Mouse (Mus musculus): ENCODE data around the gene Elmo1. TPM values are rescaled to one million over a fixed set of nuclear protein-coding genes. Genes with fewer than 3 reads are reported as not detected.

The Elmo1 gene
- polyA plus RNA-seq, 1 experiment from 2014 or later: 16.8 TPM

DNA sequence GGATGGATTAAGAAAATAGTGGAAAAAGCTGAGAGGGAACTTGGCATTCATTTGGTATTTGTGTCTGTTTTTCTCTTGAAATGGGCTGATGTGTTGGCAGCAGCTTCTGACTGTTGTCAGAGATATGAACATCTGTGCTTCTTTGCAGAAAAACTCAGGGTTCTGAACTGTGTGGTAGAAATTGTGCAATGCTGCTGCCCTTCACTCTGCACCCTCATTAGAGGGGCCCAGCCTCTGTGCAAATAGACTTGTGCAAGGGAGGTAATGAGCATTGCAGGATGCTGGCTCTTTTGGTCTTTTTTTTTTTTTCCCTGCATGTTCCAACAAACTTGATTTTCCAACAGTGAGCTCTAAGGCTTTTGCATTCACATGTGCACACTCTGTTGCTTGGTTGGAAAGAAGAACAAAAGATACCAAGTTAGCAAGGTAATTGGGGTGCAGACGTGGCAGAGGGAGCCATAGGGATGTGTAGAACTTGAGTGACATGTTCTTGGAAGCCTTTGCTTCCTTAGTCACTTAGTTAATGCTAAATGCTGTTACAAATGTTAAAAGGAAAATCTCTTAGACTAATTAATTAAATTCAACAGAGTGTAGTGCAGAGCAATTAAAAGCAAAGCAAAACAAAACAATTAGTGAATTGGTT lies 26.6 kb downstream of the Elmo1 start:
- Histone ChIP-seq H3K9me3 (ENCODE audit: low read length) (no peaks in the 10 kb centered on the region), H3K9ac (replicated peaks; ENCODE audit: low read length) (no peak overlapping the region), H3K4me2 (replicated peaks; ENCODE audit: low read depth, low read length) (no peak overlapping the region), H3K4me1 (ENCODE audit: insufficient read depth, low read length) (no peaks in the 10 kb centered on the region; the same call in 1 of the 2 replicates), H3K27ac (ENCODE audit: low read length) (no peak overlapping the region), H3K36me3 (ENCODE audit: insufficient read depth, low read length) (no peaks in the 10 kb centered on the region), H3K4me3 (ENCODE audit: low read length) (no peak overlapping the region), H3K27me3 (ENCODE audit: insufficient read depth, low read length) (no peaks in the 10 kb centered on the region)
- ATAC-seq (ENCODE audit: low FRiP score, low TSS enrichment): no peak
- WGBS: 63% methylated on average over 1 of the region's 1 CpGs

DNA sequence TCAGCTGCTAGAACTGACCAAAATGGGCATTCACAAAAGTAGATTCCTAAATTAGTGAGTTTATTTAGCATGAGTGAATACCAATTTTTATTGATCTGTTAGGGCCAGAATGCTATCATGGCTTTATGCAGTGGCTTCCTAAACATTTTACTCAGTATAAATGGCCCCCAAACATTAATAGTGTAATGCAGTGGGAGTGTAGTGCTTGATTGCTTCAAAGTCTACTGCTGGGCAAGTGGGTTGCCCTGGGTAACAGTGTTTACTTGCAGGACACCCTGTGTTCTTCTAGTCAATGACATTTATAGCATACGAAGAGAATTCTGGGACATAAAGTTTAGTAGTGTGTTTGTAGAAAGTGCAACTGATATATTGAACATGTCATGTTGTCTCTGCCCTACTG lies 27.3 kb downstream of the Elmo1 start:
- H3K36me3 ChIP-seq (ENCODE audit: insufficient read depth, low read length): no peaks in the 10 kb centered on the region
- no peaks in the 10 kb centered on the region for H3K27me3 ChIP-seq (ENCODE audit: insufficient read depth, low read length)
- no peaks in the 10 kb centered on the region for H3K9me3 ChIP-seq (ENCODE audit: low read length)
- H3K4me3 ChIP-seq (ENCODE audit: low read length): no peak overlapping the region
- 61% methylated on average over 1 of the region's 1 CpGs for WGBS
- no peak overlapping the region for H3K4me2 ChIP-seq (replicated peaks; ENCODE audit: low read depth, low read length)
- H3K27ac ChIP-seq (ENCODE audit: low read length): no peak overlapping the region
- H3K9ac ChIP-seq (replicated peaks; ENCODE audit: low read length): no peak overlapping the region
- ATAC-seq (ENCODE audit: low FRiP score, low TSS enrichment): no peak
- H3K4me1 ChIP-seq (ENCODE audit: insufficient read depth, low read length): no peaks in the 10 kb centered on the region; the same call in 1 of the 2 replicates

DNA sequence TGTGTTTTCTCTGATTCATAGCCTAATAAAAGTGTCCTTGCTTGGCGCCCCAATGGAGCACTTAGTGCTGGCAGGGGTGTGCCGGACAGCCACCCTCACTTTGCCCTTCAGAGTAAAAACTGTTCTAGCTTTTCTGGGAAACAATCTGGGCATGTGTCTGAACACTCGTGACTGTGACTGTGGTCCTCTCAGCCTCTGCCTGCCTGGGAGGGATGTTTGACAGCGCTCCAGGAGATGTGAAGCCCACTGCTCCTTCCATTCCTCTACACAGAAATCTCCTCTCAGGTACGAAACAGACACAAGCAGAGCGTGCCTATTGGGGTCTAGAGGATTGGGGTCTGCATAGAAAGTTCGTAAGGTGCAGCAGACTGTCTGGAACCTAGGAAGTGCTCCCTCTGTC lies 28.5 kb downstream of the Elmo1 start:
- no peak overlapping the region for H3K4me2 ChIP-seq (replicated peaks; ENCODE audit: low read depth, low read length)
- no peak overlapping the region for H3K4me3 ChIP-seq (ENCODE audit: low read length)
- WGBS: 83% methylated on average over 7 of the region's 7 CpGs
- no peaks in the 10 kb centered on the region for H3K9me3 ChIP-seq (ENCODE audit: low read length)
- H3K9ac ChIP-seq (replicated peaks; ENCODE audit: low read length): no peak overlapping the region
- H3K36me3 ChIP-seq (ENCODE audit: insufficient read depth, low read length): no peaks in the 10 kb centered on the region
- H3K4me1 ChIP-seq (ENCODE audit: insufficient read depth, low read length): no peaks in the 10 kb centered on the region; the same call in 1 of the 2 replicates
- H3K27me3 ChIP-seq (ENCODE audit: insufficient read depth, low read length): no peaks in the 10 kb centered on the region
- ATAC-seq (ENCODE audit: low FRiP score, low TSS enrichment): no peak
- H3K27ac ChIP-seq (ENCODE audit: low read length): no peak overlapping the region

- no peaks in the 10 kb centered on the region for H3K9me3 ChIP-seq (ENCODE audit: low read length)
- ATAC-seq (ENCODE audit: low FRiP score, low TSS enrichment): no peak
- H3K4me1 ChIP-seq (ENCODE audit: insufficient read depth, low read length): no peaks in the 10 kb centered on the region; the same call in 1 of the 2 replicates
- no peak overlapping the region for H3K4me3 ChIP-seq (ENCODE audit: low read length)
- no peaks in the 10 kb centered on the region for H3K36me3 ChIP-seq (ENCODE audit: insufficient read depth, low read length)
- WGBS: 52% methylated on average over 5 of the region's 5 CpGs
- no peak overlapping the region for H3K9ac ChIP-seq (replicated peaks; ENCODE audit: low read length)
- no peaks in the 10 kb centered on the region for H3K27me3 ChIP-seq (ENCODE audit: insufficient read depth, low read length)
- H3K27ac ChIP-seq (ENCODE audit: low read length): no peak overlapping the region
- H3K4me2 ChIP-seq (replicated peaks; ENCODE audit: low read depth, low read length): no peak overlapping the region
Observed at GRCm38 (mm10) chr13:20120723-20121122, 30.3 kb downstream of the Elmo1 start.

- H3K27ac ChIP-seq (ENCODE audit: low read length): no peak overlapping the region
- no peak for ATAC-seq (ENCODE audit: low FRiP score, low TSS enrichment)
- H3K4me2 ChIP-seq (replicated peaks; ENCODE audit: low read depth, low read length): no peak overlapping the region
- no peaks in the 10 kb centered on the region for H3K9me3 ChIP-seq (ENCODE audit: low read length)
- WGBS: 80% methylated on average over 8 of the region's 8 CpGs
- H3K36me3 ChIP-seq (ENCODE audit: insufficient read depth, low read length): no peaks in the 10 kb centered on the region
- no peak overlapping the region for H3K4me3 ChIP-seq (ENCODE audit: low read length)
- H3K27me3 ChIP-seq (ENCODE audit: insufficient read depth, low read length): no peaks in the 10 kb centered on the region
- no peaks in the 10 kb centered on the region; the same call in 1 of the 2 replicates for H3K4me1 ChIP-seq (ENCODE audit: insufficient read depth, low read length)
- no peak overlapping the region for H3K9ac ChIP-seq (replicated peaks; ENCODE audit: low read length)
Observed at GRCm38 (mm10) chr13:20121385-20122043, 31.1 kb downstream of the Elmo1 start.

GRCm38 (mm10) chr13:20123975-20124374 lies 33.6 kb downstream of the Elmo1 start:
- no peak overlapping the region for H3K27ac ChIP-seq (ENCODE audit: low read length)
- H3K9ac ChIP-seq (replicated peaks; ENCODE audit: low read length): no peak overlapping the region
- no peak for ATAC-seq (ENCODE audit: low FRiP score, low TSS enrichment)
- no peaks in the 10 kb centered on the region for H3K36me3 ChIP-seq (ENCODE audit: insufficient read depth, low read length)
- H3K4me2 ChIP-seq (replicated peaks; ENCODE audit: low read depth, low read length): no peak overlapping the region
- 68% methylated on average over 3 of the region's 3 CpGs for WGBS
- H3K27me3 ChIP-seq (ENCODE audit: insufficient read depth, low read length): no peaks in the 10 kb centered on the region
- H3K9me3 ChIP-seq (ENCODE audit: low read length): no peaks in the 10 kb centered on the region
- H3K4me3 ChIP-seq (ENCODE audit: low read length): no peak overlapping the region
- H3K4me1 ChIP-seq (ENCODE audit: insufficient read depth, low read length): no peaks in the 10 kb centered on the region; the same call in 1 of the 2 replicates

DNA sequence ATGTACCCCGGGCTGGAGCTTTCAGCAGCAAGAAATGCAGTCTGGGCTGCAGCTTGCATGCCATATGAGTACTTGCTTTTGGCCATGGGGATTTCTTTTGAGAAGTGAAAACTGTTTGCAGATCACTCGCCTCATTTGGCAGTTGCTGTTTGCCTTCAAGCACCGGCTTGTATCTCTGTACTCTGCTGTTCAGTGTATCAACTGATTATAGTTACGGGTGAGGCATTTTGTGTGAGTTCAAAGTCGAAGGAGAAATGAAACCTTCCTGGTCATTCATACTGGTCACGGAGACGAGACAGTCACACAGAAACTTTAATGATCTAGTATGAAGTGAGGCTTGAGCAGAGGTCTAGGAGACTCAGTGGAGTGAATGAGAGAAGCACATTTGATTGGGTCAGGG lies 34.6 kb downstream of the Elmo1 start:
- Histone ChIP-seq H3K4me2 (replicated peaks; ENCODE audit: low read depth, low read length) (no peak overlapping the region), H3K27me3 (ENCODE audit: insufficient read depth, low read length) (no peaks in the 10 kb centered on the region), H3K9ac (replicated peaks; ENCODE audit: low read length) (no peak overlapping the region), H3K4me1 (ENCODE audit: insufficient read depth, low read length) (no peaks in the 10 kb centered on the region; the same call in 1 of the 2 replicates), H3K36me3 (ENCODE audit: insufficient read depth, low read length) (no peaks in the 10 kb centered on the region), H3K4me3 (ENCODE audit: low read length) (no peak overlapping the region), H3K9me3 (ENCODE audit: low read length) (no peaks in the 10 kb centered on the region), H3K27ac (ENCODE audit: low read length) (no peak overlapping the region)
- ATAC-seq (ENCODE audit: low FRiP score, low TSS enrichment): no peak
- 70% methylated on average over 7 of the region's 7 CpGs for WGBS

GRCm38 (mm10) chr13:20125845-20126244 lies 35.4 kb downstream of the Elmo1 start:
- H3K4me1 ChIP-seq (ENCODE audit: insufficient read depth, low read length): no peaks in the 10 kb centered on the region; the same call in 1 of the 2 replicates
- H3K36me3 ChIP-seq (ENCODE audit: insufficient read depth, low read length): no peaks in the 10 kb centered on the region
- H3K9me3 ChIP-seq (ENCODE audit: low read length): no peaks in the 10 kb centered on the region
- ATAC-seq (ENCODE audit: low FRiP score, low TSS enrichment): no peak
- H3K4me3 ChIP-seq (ENCODE audit: low read length): no peak overlapping the region
- no peak overlapping the region for H3K9ac ChIP-seq (replicated peaks; ENCODE audit: low read length)
- 86% methylated on average over 10 of the region's 10 CpGs for whole genome bisulfite sequencing
- H3K27me3 ChIP-seq (ENCODE audit: insufficient read depth, low read length): no peaks in the 10 kb centered on the region
- H3K4me2 ChIP-seq (replicated peaks; ENCODE audit: low read depth, low read length): no peak overlapping the region
- no peak overlapping the region for H3K27ac ChIP-seq (ENCODE audit: low read length)

DNA sequence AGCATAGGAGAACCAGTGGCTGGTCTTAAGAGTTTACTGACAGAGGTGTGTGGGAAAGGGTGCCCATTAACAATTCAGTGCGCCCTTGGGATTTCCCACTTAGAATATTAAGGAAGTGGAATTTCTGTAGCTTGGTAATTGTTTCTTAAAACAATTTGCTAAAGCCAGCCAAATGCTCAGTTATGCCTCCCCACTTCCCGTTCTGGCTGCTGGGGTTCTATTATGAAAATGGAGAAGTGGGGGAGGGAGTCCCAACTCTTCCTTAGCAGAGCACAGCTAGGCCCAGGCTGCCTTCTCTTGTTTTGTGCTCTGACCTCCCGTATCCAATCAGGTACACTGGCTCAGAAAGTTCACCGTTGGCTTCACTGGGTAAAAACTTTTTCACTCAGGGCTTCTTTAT lies 37.2 kb downstream of the Elmo1 start:
- Histone ChIP-seq H3K4me2 (replicated peaks; ENCODE audit: low read depth, low read length) (no peak overlapping the region), H3K36me3 (ENCODE audit: insufficient read depth, low read length) (no peaks in the 10 kb centered on the region), H3K4me3 (ENCODE audit: low read length) (no peak overlapping the region), H3K27me3 (ENCODE audit: insufficient read depth, low read length) (no peaks in the 10 kb centered on the region), H3K4me1 (ENCODE audit: insufficient read depth, low read length) (no peaks in the 10 kb centered on the region), H3K9ac (replicated peaks; ENCODE audit: low read length) (no peak overlapping the region), H3K9me3 (ENCODE audit: low read length) (no peaks in the 10 kb centered on the region), H3K27ac (ENCODE audit: low read length) (no peak overlapping the region; the same call in 1 of the 2 replicates)
- 59% methylated on average over 4 of the region's 4 CpGs for WGBS
- no peak for ATAC-seq (ENCODE audit: low FRiP score, low TSS enrichment)

DNA sequence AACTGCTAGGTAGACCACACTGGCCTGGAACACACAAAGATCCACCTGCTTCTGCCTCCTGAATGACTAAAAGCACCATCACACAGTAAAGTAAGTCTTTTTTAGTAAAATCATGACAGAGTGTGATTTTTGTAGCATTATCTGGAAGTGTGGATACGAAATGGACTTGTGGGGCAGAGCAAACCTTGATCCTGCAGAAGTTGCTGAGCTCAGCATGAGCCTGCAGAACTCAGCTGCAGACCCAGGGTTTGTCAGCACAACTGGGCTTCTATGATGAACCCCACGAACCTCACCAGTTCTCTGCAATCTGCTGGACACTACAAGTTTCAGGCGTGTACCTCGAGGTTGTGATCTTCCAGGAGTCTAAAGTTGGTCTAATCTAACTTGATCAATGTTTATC lies 37.7 kb downstream of the Elmo1 start:
- H3K36me3 ChIP-seq (ENCODE audit: insufficient read depth, low read length): no peaks in the 10 kb centered on the region
- H3K27me3 ChIP-seq (ENCODE audit: insufficient read depth, low read length): no peaks in the 10 kb centered on the region
- no peak overlapping the region for H3K9ac ChIP-seq (replicated peaks; ENCODE audit: low read length)
- H3K9me3 ChIP-seq (ENCODE audit: low read length): no peaks in the 10 kb centered on the region
- WGBS: 79% methylated on average over 4 of the region's 4 CpGs
- H3K4me2 ChIP-seq (replicated peaks; ENCODE audit: low read depth, low read length): no peak overlapping the region
- ATAC-seq (ENCODE audit: low FRiP score, low TSS enrichment): no peak
- no peaks in the 10 kb centered on the region for H3K4me1 ChIP-seq (ENCODE audit: insufficient read depth, low read length)
- H3K27ac ChIP-seq (ENCODE audit: low read length): no peak overlapping the region; the same call in 1 of the 2 replicates
- no peak overlapping the region for H3K4me3 ChIP-seq (ENCODE audit: low read length)

Measured in kidney, embryonic 16.5 days (tissue).